Mouse (Mus musculus): ENCODE results near the gene Umps.

GRCm38 (mm10) chr16:33985372-33985771 lies 18.5 kb upstream of the Umps start:
- TF ChIP-seq POLR2A (IDR thresholded peaks at IDR 0.05; ENCODE audit: control insufficient read depth in 1 of 2, insufficient read depth in 1 of 2, low read depth in 1 of 2, low read length in 2 of 2, poor library complexity in 1 of 2) (no peak), MAX (IDR thresholded peaks at IDR 0.05; ENCODE audit: low read length) (no peak), MXI1 (IDR thresholded peaks at IDR 0.05; ENCODE audit: low read depth, low read length) (no peak), SMC3 (IDR thresholded peaks at IDR 0.05; ENCODE audit: low read depth, low read length) (no peak), HCFC1 (IDR thresholded peaks at IDR 0.05; ENCODE audit: low read depth, low read length) (no peak), MEF2A (IDR thresholded peaks at IDR 0.05; ENCODE audit: extremely low read depth, insufficient replicate concordance, low read depth, low read length, poor library complexity, severe bottlenecking) (no peak), GATA1 (IDR thresholded peaks at IDR 0.05; ENCODE audit: low read depth, low read length) (no peak), CTCF (IDR thresholded peaks at IDR 0.05 in 2 of 3, conservative IDR thresholded peaks at IDR 0.05 in 1 of 3; ENCODE audit: control insufficient read depth in 1 of 3, insufficient read depth in 1 of 3, low read depth in 2 of 3, low read length in 3 of 3, poor library complexity in 1 of 3, severe bottlenecking in 1 of 3) (no peak), E2F4 (IDR thresholded peaks at IDR 0.05; ENCODE audit: borderline replicate concordance, low read depth, low read length) (no peak)

Data from MEL (cell line).